Mouse (Mus musculus) CH12.LX (cell line): ENCODE results near the gene Ndufb8.

Experiments
- CTCF ChIP-seq, 2 experiments: IDR thresholded peaks in 1 of 2; conservative IDR thresholded peaks in 1 of 2; 2 replicates each; pipeline ENCODE4 v1.5.1; 2011 to 2012; ENCODE audit warnings: low read depth in 2 of 2, low read length in 2 of 2, improper control_type of control experiment in 1 of 2, inconsistent platforms in 1 of 2, mild to moderate bottlenecking in 1 of 2, moderate library complexity in 1 of 2
- E2F4 ChIP-seq: IDR thresholded peaks from 2 replicates; pipeline ENCODE4 v1.6.1; 2011; ENCODE audit warnings: low read depth, low read length, improper control_type of control experiment; ENCODE audit not compliant: insufficient replicate concordance
- EP300 ChIP-seq: IDR thresholded peaks from 2 replicates; pipeline ENCODE4 v1.6.1; 2011; ENCODE audit warnings: low read length, improper control_type of control experiment
- JUND ChIP-seq: conservative IDR thresholded peaks from 2 replicates; pipeline ENCODE4 v1.6.1; 2011; ENCODE audit warnings: low read depth, low read length, improper control_type of control experiment
- POLR2A ChIP-seq: IDR thresholded peaks from 2 replicates; pipeline ENCODE4 v1.6.1; 2011; ENCODE audit warnings: low read depth, mild to moderate bottlenecking, improper control_type of control experiment, low read length
- POLR2AphosphoS2 ChIP-seq: IDR thresholded peaks from 2 replicates; pipeline ENCODE4 v1.6.1; 2011; ENCODE audit warnings: low read depth, low read length, improper control_type of control experiment
- USF2 ChIP-seq: conservative IDR thresholded peaks from 2 replicates; pipeline ENCODE4 v1.6.1; 2011; ENCODE audit warnings: low read depth, low read length, improper control_type of control experiment

DNA sequence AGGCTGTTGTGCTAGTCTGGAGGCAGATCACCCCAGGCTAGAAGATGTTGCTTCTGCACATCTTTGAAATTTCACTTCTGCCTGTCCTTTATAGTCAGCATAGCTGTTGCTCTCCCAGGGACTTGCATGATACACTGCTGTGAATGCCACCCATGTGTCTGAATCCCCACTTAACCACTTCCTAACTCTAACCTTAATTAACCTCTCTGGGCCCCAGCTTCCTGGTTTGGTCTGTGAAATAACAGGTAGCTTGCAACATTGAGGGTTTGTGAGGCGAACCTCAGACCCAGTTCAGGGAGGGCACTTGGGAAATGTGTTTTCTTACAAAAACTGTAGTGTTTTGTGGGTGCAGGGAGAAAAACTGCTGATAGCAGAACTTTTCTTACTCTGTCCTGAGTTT is 22.8 kb upstream of the Ndufb8 start:
- no peak for TF ChIP-seq POLR2A
- no peak for TF ChIP-seq USF2
- TF ChIP-seq JUND, result no peak
- TF ChIP-seq EP300, result no peak
- TF ChIP-seq POLR2AphosphoS2, result no peak
- TF ChIP-seq CTCF (conservative IDR thresholded peaks at IDR 0.05 in 1 of 2, IDR thresholded peaks at IDR 0.05 in 1 of 2; ENCODE audit: low read depth in 2 of 2, low read length in 2 of 2), result no peak
- TF ChIP-seq E2F4, result no peak
